Mouse (Mus musculus) liver, adult 2 months (tissue): Measurements from ENCODE around the gene Iqcn.

Source experiments
- CTCF ChIP-seq: fragments of 200-500 bp; IDR thresholded peaks from 2 replicates; pipeline ENCODE4 v1.5.1; 2011; ENCODE audit warnings: low read depth, low read length, control low read depth
- POLR2A ChIP-seq: fragments of 200-500 bp; IDR thresholded peaks from 2 replicates; pipeline ENCODE4 v1.6.1; 2011; ENCODE audit warnings: low read length, control low read depth; ENCODE audit not compliant: insufficient read depth; ENCODE audit errors: extremely low read depth

DNA sequence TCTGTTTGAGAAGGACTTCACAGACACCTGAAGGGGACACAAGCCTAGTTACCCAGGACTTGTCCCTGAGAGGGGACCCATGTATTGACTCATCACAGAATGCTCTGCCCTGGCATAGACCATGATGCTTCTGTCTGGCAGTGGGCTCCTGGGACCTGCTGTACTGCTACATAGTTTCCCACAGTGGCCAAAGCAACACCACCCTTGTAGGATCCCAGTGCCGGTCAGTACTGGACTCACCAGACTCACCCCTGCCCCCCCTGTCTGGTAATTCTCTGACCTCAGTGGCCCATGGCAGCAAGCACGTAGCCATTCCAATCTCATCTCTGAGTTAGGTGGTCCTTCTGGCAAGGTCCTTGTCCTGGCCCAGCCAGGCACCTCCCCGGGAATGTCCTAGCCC lies 15.1 kb upstream of the Iqcn start:
- TF ChIP-seq CTCF (no peak), POLR2A (no peak)
